Mouse (Mus musculus): Measurements from ENCODE around the gene Cxcr3. TPM values are rescaled to one million over a fixed set of nuclear protein-coding genes. Genes with fewer than 3 reads are reported as not detected.

Gene Cxcr3
- polyA plus RNA-seq, 1 experiment from 2014 or later = 0.82 TPM

DNA sequence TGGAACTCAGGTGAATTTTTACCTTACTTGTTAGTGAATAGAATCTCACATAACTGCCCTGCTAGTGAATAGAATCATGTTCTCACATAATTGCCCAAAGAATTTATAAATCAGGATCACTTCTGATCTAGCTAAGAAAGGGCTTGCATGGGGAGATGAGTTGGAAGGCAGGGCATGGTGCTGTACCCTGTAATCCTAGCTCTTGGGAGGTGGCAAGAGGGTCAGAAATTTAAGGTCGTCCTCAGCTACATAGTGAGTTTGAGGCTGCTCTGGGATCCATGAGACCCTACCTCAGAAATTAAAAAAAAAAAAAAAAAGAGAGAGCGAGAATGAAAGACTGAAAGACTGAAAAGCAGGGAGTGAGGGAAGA lies 7.0 kb upstream of the Cxcr3 start:
- H3K27me3 ChIP-seq (replicated peaks; ENCODE audit: control insufficient read depth, insufficient read depth, low read length) = peaks cover 6% of the 10 kb centered on the region
- no peak overlapping the region for H3K4me3 ChIP-seq (ENCODE audit: low read depth, low read length)
- WGBS = 88% methylated on average over 1 of the region's 2 CpGs
- no peaks in the 10 kb centered on the region for H3K36me3 ChIP-seq (ENCODE audit: control insufficient read depth, insufficient read depth, low read length)
- H3K27ac ChIP-seq (replicated peaks; ENCODE audit: low read depth, low read length) = no peak overlapping the region
- no peak overlapping the region for H3K4me2 ChIP-seq (ENCODE audit: low read depth, low read length)
- no peaks in the 10 kb centered on the region for H3K9me3 ChIP-seq (ENCODE audit: control insufficient read depth, low read length)
- no peaks in the 10 kb centered on the region for H3K4me1 ChIP-seq (ENCODE audit: control insufficient read depth, insufficient read depth, low read length)
- no peak for DNase-seq (ENCODE audit: low spot score)
- ATAC-seq (ENCODE audit: low read depth) = no peak
- H3K9ac ChIP-seq (ENCODE audit: low read depth, low read length) = no peak overlapping the region

DNA sequence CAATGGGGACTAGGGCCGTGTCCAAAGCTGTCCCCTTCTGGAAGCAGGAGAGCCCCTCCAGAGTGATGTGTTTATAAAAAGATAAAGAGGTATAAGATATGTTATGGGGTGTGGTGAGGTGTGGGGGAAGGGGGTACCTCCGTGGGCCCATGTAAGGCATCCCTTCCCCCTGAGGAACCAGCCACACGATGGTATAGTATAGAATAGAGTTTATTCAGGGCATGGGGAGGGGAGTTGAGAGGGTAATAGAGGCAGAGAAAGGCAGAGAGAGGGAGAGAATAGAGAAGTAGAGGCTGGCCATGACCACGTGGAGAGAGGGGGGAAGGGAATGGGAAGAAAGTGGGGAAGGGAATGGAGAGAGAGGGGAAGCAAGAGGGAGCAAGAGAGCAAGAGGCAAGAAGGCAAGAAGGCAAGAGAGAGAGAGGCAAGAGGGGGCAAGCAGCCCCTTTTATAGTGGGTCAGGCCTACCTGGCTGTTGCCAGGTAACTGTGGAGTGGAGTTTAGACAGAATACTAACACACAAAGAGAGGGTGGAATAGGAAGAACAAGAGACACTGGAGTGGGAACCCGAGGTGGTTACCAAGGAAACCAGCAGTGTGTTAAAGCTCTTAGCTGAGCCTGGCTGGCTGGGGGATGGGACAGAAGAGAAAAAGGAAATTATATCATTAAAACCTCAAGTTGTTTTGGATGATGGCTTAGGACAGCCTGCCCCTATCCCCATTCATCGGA lies 6.4 kb upstream of the Cxcr3 start:
- H3K4me1 ChIP-seq (ENCODE audit: control insufficient read depth, insufficient read depth, low read length) = no peaks in the 10 kb centered on the region
- ATAC-seq (ENCODE audit: low read depth) = no peak; the same call in 1 of the 2 replicates

DNA sequence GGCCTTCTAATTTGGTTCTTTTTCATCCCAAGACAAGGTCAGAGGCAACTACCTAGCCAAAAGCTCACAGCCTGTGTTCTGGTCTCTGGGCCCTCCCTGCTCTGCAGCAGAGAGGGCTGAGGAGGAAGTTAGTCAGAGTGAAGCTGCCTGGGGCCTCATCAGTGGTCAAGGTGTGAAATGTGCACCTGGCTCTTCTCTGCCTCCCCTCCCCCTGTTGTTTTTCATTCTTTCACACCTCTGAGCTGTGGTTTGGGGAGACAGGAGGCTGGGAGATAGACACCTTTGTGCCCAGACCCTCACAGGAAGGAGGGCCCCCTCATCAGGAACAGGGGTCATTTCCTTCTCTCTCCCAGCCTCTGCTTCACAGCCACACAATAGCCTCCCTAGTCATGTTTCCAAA lies 3.1 kb upstream of the Cxcr3 start:
- no peaks in the 10 kb centered on the region for H3K9me3 ChIP-seq (ENCODE audit: control insufficient read depth, low read length)
- H3K36me3 ChIP-seq (ENCODE audit: control insufficient read depth, insufficient read depth, low read length) = no peaks in the 10 kb centered on the region
- H3K9ac ChIP-seq (ENCODE audit: low read depth, low read length) = no peak overlapping the region
- no peak overlapping the region for H3K27ac ChIP-seq (replicated peaks; ENCODE audit: low read depth, low read length)
- no peaks in the 10 kb centered on the region for H3K4me1 ChIP-seq (ENCODE audit: control insufficient read depth, insufficient read depth, low read length)
- ATAC-seq (ENCODE audit: low read depth) (no peak), DNase-seq (ENCODE audit: low spot score) (no peak)
- H3K4me2 ChIP-seq (ENCODE audit: low read depth, low read length) = no peak overlapping the region
- H3K27me3 ChIP-seq (replicated peaks; ENCODE audit: control insufficient read depth, insufficient read depth, low read length) = peaks cover 9% of the 10 kb centered on the region; the same call in 1 of the 2 replicates
- H3K4me3 ChIP-seq (ENCODE audit: low read depth, low read length) = no peak overlapping the region

More for the DNA sequence above, 6.4 kb upstream of the Cxcr3 start:
- WGBS = 45% methylated on average over 6 of the region's 6 CpGs
- H3K9me3 ChIP-seq (ENCODE audit: control insufficient read depth, low read length) = no peaks in the 10 kb centered on the region
- H3K36me3 ChIP-seq (ENCODE audit: control insufficient read depth, insufficient read depth, low read length) = no peaks in the 10 kb centered on the region
- H3K27ac ChIP-seq (replicated peaks; ENCODE audit: low read depth, low read length) = no peak overlapping the region
- H3K9ac ChIP-seq (ENCODE audit: low read depth, low read length) = no peak overlapping the region
- H3K4me3 ChIP-seq (ENCODE audit: low read depth, low read length) = no peak overlapping the region
- H3K27me3 ChIP-seq (replicated peaks; ENCODE audit: control insufficient read depth, insufficient read depth, low read length) = peaks cover 6% of the 10 kb centered on the region
- DNase-seq (ENCODE audit: low spot score) = peak; percentile 8
- H3K4me2 ChIP-seq (ENCODE audit: low read depth, low read length) = no peak overlapping the region

DNA sequence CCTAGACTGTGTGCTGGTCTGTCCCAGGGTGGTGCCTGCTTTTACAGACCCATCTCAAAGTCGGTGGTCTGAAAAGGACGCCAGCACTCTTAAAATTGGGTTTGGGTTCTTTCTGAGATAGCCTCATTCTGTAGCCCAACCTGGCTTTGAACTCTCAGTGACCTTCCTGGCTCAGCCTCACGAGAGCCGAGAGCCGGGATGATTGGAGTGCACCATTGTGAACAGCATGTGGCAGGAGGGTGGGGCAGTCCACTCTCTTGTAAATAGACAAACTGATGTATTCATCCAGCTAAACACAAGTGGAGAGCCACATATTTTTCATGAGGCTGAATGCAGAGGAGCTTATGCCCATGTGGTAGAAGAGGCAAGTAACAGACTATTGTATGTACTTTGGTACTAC lies 912 bp upstream of the Cxcr3 start:
- H3K9ac ChIP-seq (ENCODE audit: low read depth, low read length) = no peak overlapping the region
- H3K27ac ChIP-seq (replicated peaks; ENCODE audit: low read depth, low read length) = no peak overlapping the region
- DNase-seq (ENCODE audit: low spot score) (no peak), ATAC-seq (ENCODE audit: low read depth) (no peak)
- H3K9me3 ChIP-seq (ENCODE audit: control insufficient read depth, low read length) = no peaks in the 10 kb centered on the region
- WGBS = 66% methylated on average over 5 of the region's 5 CpGs
- H3K36me3 ChIP-seq (ENCODE audit: control insufficient read depth, insufficient read depth, low read length) = no peaks in the 10 kb centered on the region
- no peaks in the 10 kb centered on the region for H3K4me1 ChIP-seq (ENCODE audit: control insufficient read depth, insufficient read depth, low read length)
- peaks cover 13% of the 10 kb centered on the region; the same call in 1 of the 2 replicates for H3K27me3 ChIP-seq (replicated peaks; ENCODE audit: control insufficient read depth, insufficient read depth, low read length)
- no peak overlapping the region for H3K4me2 ChIP-seq (ENCODE audit: low read depth, low read length)
- H3K4me3 ChIP-seq (ENCODE audit: low read depth, low read length) = no peak overlapping the region

DNA sequence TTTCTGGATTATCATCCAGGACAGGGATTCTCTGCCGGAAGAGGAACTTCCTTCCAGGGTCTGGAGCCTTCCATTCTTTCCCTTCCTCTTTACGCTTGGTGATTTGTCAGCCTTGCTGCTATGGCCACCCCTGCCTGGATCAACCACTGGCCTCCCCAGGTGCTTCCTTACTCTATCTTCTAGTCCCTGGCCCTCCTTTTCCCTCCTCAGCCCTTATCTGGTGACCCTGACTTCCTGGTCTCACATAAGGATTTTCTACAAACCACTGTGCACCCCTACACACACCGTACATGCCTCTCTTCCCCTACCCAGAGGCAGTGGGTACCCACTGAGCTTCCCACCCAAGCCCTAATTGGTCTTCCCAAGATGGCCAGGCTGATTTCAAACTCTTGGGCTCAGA lies 781 bp downstream of the Cxcr3 start:
- H3K4me3 ChIP-seq (ENCODE audit: low read depth, low read length) = no peak overlapping the region
- H3K4me2 ChIP-seq (ENCODE audit: low read depth, low read length) = no peak overlapping the region
- no peaks in the 10 kb centered on the region for H3K9me3 ChIP-seq (ENCODE audit: control insufficient read depth, low read length)
- H3K9ac ChIP-seq (ENCODE audit: low read depth, low read length) = no peak overlapping the region
- no peak overlapping the region for H3K27ac ChIP-seq (replicated peaks; ENCODE audit: low read depth, low read length)
- no peak for DNase-seq (ENCODE audit: low spot score)
- H3K4me1 ChIP-seq (ENCODE audit: control insufficient read depth, insufficient read depth, low read length) = no peaks in the 10 kb centered on the region
- no peak for ATAC-seq (ENCODE audit: low read depth)
- H3K27me3 ChIP-seq (replicated peaks; ENCODE audit: control insufficient read depth, insufficient read depth, low read length) = peaks cover 13% of the 10 kb centered on the region; the same call in 1 of the 2 replicates
- WGBS = 77% methylated on average over 3 of the region's 3 CpGs
- no peaks in the 10 kb centered on the region for H3K36me3 ChIP-seq (ENCODE audit: control insufficient read depth, insufficient read depth, low read length)

DNA sequence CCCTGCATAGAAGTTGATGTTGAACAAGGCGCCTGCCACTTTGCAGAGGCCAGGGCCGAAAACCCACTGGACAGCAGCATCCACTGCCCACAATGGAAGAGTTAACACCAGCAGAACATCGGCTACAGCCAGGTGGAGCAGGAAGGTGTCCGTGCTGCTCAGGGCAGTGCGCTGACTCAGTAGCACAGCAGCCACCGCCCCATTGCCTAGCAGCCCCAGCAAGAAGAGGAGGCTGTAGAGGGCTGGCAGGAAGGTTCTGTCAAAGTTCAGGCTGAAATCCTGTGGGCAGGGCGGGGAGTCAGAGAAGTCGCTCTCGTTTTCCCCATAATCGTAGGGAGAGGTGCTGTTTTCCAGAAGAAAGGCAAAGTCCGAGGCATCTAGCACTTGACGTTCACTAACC lies 1.4 kb downstream of the Cxcr3 start:
- no peak overlapping the region for H3K4me3 ChIP-seq (ENCODE audit: low read depth, low read length)
- no peak overlapping the region for H3K27ac ChIP-seq (replicated peaks; ENCODE audit: low read depth, low read length)
- H3K9ac ChIP-seq (ENCODE audit: low read depth, low read length) = no peak overlapping the region
- no peak overlapping the region for H3K4me2 ChIP-seq (ENCODE audit: low read depth, low read length)
- WGBS = 80% methylated on average over 12 of the region's 12 CpGs
- ATAC-seq (ENCODE audit: low read depth) = no peak
- DNase-seq (ENCODE audit: low spot score) = no peak
- H3K36me3 ChIP-seq (ENCODE audit: control insufficient read depth, insufficient read depth, low read length) = no peaks in the 10 kb centered on the region
- H3K4me1 ChIP-seq (ENCODE audit: control insufficient read depth, insufficient read depth, low read length) = no peaks in the 10 kb centered on the region
- peaks cover 13% of the 10 kb centered on the region; the same call in 1 of the 2 replicates for H3K27me3 ChIP-seq (replicated peaks; ENCODE audit: control insufficient read depth, insufficient read depth, low read length)
- no peaks in the 10 kb centered on the region for H3K9me3 ChIP-seq (ENCODE audit: control insufficient read depth, low read length)

DNA sequence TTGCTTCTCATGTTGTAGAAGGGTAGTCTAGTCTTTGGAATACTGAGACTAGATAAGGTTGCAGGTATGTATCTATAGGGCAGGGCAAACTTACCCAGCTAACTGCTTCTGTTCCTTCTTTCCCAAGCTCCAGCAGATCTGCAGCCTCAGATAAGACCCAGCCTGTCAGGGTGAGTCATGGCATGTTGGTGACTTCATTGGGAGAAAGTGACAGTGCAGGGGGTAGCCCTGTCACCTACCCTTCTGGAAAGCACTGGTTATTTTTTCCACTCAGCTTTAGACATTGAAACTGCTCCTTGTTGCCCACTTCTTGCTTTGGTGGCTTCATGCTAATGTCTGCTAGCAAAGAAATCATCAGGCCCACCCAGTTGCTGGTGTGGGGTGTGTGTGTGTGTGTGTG lies 4.1 kb downstream of the Cxcr3 start:
- ATAC-seq (ENCODE audit: low read depth) = no peak
- no peak overlapping the region for H3K4me2 ChIP-seq (ENCODE audit: low read depth, low read length)
- no peak overlapping the region for H3K27ac ChIP-seq (replicated peaks; ENCODE audit: low read depth, low read length)
- DNase-seq (ENCODE audit: low spot score) = no peak
- H3K27me3 ChIP-seq (replicated peaks; ENCODE audit: control insufficient read depth, insufficient read depth, low read length) = peaks cover 10% of the 10 kb centered on the region; the same call in 1 of the 2 replicates
- H3K36me3 ChIP-seq (ENCODE audit: control insufficient read depth, insufficient read depth, low read length) = no peaks in the 10 kb centered on the region
- H3K9ac ChIP-seq (ENCODE audit: low read depth, low read length) = no peak overlapping the region
- H3K9me3 ChIP-seq (ENCODE audit: control insufficient read depth, low read length) = no peaks in the 10 kb centered on the region
- no peaks in the 10 kb centered on the region for H3K4me1 ChIP-seq (ENCODE audit: control insufficient read depth, insufficient read depth, low read length)
- no peak overlapping the region for H3K4me3 ChIP-seq (ENCODE audit: low read depth, low read length)

DNA sequence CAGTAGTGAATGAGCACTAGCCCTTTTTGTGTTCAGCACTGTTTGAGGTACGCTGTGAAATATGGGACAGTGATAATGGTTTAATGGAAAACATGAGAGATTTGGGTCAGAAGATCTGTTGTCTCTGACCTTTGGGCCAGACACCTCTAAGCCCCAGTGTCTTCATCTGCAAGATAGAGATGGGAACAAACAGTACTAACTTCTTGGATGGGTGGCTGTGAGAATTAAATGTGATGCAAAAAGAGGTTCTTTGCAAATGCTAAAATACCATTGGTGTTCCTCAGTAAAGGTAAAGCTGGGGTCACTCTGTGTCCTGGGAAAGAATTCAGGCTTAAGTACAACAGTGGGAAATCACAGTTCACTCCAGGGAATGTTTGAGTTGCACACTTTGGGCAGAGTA lies 13.7 kb downstream of the Cxcr3 start:
- Histone ChIP-seq H3K9ac (ENCODE audit: low read depth, low read length) (no peak overlapping the region), H3K27ac (replicated peaks; ENCODE audit: low read depth, low read length) (no peak overlapping the region), H3K27me3 (replicated peaks; ENCODE audit: control insufficient read depth, insufficient read depth, low read length) (peaks cover 11% of the 10 kb centered on the region; the same call in 1 of the 2 replicates), H3K36me3 (ENCODE audit: control insufficient read depth, insufficient read depth, low read length) (no peaks in the 10 kb centered on the region), H3K9me3 (ENCODE audit: control insufficient read depth, low read length) (no peaks in the 10 kb centered on the region), H3K4me1 (ENCODE audit: control insufficient read depth, insufficient read depth, low read length) (no peaks in the 10 kb centered on the region), H3K4me3 (ENCODE audit: low read depth, low read length) (no peak overlapping the region), H3K4me2 (ENCODE audit: low read depth, low read length) (no peak overlapping the region)
- WGBS = 55% methylated on average over 1 of the region's 1 CpGs
- ATAC-seq (ENCODE audit: low read depth) (no peak), DNase-seq (ENCODE audit: low spot score) (no peak)

DNA sequence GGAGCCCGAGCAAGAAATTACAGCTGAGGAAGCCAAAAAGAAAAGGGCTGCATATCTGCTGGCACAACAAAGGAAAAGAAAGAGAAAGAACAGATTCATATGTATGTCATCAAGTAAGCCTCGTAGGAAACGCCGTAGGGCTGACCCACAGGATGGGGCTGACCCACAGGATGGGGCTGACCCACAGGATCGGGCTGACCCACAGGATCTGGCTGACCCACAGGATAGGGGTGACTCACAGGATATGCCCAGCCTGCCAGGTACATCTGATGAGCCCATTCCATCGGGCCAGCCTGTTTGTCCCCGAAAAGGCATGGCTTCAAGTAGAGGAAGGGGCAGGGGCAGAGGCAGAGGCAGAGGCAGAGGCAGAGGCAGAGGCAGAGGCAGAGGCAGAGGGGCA lies 29.0 kb downstream of the Cxcr3 start:
- no peak for ATAC-seq (ENCODE audit: low read depth)
- no peak for DNase-seq (ENCODE audit: low spot score)
- no peaks in the 10 kb centered on the region for H3K36me3 ChIP-seq (ENCODE audit: control insufficient read depth, insufficient read depth, low read length)
- no peak overlapping the region for H3K27ac ChIP-seq (replicated peaks; ENCODE audit: low read depth, low read length)
- H3K9me3 ChIP-seq (ENCODE audit: control insufficient read depth, low read length) = no peaks in the 10 kb centered on the region
- H3K4me2 ChIP-seq (ENCODE audit: low read depth, low read length) = no peak overlapping the region
- H3K27me3 ChIP-seq (replicated peaks; ENCODE audit: control insufficient read depth, insufficient read depth, low read length) = 0 out of 2 replicates have a peak, but pooled peaks cover 3% of the 10 kb centered on the region
- H3K9ac ChIP-seq (ENCODE audit: low read depth, low read length) = no peak overlapping the region
- WGBS = 79% methylated on average over 7 of the region's 7 CpGs
- H3K4me3 ChIP-seq (ENCODE audit: low read depth, low read length) = no peak overlapping the region
- H3K4me1 ChIP-seq (ENCODE audit: control insufficient read depth, insufficient read depth, low read length) = no peaks in the 10 kb centered on the region

Measured in embryonic facial prominence, embryonic 14.5 days (tissue).